Mouse (Mus musculus): Measurements from ENCODE around the gene Usp2.

The Usp2 gene

DNA sequence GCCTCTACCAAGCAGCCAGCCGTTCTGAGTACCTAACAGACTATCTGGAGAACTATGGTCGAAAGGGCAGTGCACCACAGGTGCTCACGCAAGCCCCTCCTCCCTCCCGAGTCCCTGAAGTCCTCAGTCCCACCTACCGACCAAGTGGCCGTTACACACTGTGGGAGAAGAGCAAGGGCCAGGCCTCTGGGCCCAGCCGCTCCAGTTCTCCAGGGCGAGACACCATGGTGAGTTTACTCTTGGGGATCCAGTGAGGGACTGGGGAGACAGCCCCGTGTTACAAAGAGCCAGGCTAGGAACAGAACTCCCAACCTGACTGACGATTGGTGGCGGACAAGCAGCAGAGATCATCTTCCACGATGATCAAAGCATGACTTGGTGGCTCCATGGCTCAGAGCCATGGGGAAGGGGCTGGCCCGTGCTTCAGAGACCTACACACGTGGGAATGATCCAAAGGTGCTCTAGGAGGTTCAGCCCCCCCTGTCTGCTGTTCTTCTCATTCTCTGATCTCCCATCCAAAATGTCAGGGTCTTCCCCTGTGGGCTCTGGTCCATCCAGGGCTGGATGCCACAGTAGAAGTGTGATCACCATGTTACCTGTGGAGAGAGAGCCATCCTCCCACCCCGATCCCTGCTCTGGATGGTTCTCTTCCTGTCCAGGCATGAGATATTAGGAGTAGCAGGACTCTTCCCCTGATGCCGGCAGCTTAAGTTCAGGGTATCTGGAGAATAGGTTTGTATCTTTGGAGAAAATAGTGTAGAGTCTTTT is 9.4 kb downstream of the Usp2 start:
- DNase-seq, result peak; percentile 32

DNA sequence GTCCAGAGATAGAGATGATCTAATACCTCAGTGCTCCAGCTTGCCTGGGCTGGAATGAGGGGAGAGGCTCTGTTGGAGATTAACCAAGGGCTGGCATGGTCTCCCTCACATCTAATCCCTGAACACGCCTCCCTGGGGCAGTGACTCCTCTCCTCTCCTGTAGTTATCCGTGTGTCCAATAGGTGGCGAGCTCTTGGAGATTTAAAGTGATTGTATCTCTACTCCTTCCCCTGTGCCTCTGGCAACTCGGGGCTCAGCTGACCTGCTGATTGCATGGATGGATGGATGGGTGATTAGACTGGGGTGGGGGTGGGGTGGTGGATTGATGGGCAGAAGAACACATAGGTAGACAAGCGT is 9.9 kb downstream of the Usp2 start:
- peak; percentile 70 for DNase-seq

GRCm38 (mm10) chr9:44077266-44077910 is 10.6 kb downstream of the Usp2 start:
- DNase-seq, result peak; percentile 34

- DNase-seq, result peak; percentile 17
Observed at GRCm38 (mm10) chr9:44078136-44078797, 11.4 kb downstream of the Usp2 start.

DNA sequence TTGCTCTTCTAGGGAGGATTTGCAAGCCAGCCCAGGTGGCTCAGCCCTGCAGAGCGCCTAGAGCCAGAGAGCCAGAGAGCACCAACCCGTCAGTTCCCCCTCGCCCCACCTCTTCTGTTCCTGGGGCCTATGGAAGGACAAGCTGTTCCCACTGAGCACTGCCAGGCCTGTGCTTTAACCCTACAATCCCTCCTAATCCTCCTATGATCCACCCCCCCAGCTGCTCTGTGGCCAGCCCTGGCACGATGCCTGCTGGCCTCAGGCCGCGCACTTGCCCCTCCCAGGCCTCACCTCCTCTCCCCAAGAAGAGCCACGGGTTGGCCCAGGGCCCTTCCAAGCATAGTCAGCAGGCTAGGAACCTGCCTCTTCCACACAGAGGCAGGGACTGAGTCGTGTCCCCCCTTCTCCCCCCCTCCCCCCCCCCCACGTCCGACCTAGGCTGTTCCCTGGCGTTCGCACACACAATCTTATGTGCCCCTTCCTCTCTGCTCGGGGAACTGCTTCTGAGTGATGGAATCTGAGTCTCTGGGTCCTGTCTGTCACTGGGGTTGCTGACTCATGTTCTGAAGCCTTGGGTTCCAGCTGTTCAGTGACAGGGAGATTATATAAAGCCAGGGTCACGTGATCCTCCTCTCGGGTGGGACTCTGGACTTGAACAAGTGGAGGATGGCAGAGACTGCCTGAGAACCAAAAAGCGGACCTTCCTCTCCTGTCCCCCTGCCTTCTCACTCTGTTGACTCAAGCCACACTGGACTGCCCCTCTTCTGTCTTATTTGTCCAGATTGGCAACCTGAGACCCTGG is 12.3 kb downstream of the Usp2 start:
- DNase-seq, result peak; percentile 92

GRCm38 (mm10) chr9:44079997-44080780 is 13.4 kb downstream of the Usp2 start:
- DNase-seq, result peak; percentile 29

DNA sequence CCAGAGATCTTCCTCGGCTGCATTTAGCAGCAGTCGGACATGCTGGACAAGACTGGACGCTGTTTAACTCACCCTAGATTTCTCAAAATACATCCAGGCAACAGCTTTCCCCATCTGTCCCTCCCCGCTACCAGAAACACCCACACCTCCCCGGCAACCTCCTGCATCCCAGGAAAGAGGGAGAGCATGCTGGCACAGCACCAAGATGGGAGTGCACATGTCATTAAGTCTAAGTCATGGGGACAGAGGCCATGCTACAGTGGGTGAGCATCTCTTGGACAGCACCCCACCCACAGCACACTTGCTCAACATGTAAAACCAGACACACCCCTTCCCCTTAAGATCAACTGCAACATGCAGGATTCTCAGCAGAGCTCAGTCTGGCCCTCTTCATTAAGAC is 14.1 kb downstream of the Usp2 start:
- DNase-seq, result peak; percentile 47

DNA sequence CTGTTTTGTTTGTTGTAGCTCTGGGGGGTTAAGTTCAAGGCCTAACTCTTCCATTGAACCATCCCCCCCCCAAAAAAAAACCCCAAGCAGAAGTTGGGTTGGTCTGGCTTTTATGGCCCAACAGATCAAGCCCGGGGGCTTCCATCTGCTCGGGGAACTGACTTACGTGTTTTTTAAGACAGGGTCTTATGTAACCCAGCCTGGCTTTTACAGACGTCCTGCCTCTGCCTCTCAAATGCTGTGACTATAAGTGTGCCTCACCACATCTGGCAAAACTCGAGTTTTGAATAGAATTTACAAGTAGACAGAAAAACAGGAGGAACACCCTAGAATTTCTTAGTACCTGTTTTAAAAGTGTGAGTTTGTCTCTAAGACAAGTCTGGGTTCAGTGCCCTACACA is 14.8 kb downstream of the Usp2 start:
- no peak for DNase-seq

GRCm38 (mm10) chr9:44082266-44082665 is 15.4 kb downstream of the Usp2 start:
- DNase-seq, result no peak

DNA sequence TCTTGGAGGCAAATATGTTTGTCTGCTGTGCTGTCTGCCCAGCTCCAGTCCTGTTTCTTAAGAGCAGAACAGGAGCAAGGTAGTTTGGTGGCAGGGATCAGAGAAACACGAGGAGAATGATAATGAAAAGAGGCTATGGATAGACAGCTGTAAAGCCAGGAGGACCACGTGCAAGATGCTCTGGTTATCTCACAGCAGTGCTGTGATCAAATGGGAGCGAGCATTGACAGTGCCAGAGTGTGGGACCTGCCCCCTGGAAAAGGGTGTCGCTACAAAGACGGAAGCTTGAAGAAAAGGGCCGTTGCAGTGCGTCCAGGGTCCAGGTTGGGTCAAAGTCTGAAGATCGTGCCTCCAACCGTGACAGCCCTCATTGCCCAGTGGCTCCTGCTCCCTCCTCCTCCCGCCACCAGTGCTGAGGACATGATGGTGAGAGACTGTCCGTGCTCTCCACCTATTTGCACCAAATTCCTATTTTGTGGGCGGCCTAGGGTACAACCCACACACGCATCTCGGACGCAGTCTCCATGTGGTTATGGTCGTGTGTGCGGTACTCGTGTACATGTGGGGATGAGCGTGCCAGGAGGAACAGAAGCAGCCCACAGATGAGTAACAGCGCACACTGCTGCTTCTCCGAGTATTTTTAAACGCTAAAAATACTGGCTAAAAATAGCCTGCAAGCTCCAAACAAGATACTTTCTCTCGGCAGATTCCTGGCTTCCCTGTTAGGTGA is 16.7 kb downstream of the Usp2 start:
- no peak for DNase-seq

- DNase-seq, result no peak
Observed at GRCm38 (mm10) chr9:44084236-44084635, 17.4 kb downstream of the Usp2 start.

DNA sequence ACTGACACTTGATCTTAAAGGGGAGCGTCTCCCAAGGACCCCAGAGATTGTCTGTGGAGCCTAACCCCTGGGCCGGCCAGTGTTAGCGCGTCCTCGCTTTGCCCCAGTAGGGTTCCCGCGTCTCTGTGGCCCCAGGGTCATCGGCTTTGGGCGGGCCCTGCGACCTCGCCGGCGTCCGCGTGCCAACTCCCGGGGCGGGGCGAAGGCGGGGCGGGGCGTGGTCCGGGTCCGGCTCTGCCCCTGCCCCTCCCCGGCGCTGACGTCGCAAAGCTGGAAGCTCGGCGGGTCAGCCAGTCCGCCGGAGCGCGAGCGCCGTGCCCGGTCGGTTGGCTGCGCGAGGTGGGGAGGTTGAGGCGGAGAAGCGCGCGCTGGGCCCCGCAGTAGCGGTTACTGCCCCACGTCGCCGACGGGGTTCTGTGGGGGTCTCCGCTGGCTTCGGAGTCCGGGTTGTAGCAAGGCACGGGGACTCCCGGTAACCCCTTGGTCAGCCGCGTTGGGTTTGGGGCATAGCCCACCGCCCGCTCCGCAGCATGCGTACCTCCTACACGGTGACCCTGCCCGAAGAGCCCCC is 17.9 kb downstream of the Usp2 start:
- peak; percentile 96 for DNase-seq

GRCm38 (mm10) chr9:44085276-44085675 is 18.5 kb downstream of the Usp2 start:
- no peak for DNase-seq

DNA sequence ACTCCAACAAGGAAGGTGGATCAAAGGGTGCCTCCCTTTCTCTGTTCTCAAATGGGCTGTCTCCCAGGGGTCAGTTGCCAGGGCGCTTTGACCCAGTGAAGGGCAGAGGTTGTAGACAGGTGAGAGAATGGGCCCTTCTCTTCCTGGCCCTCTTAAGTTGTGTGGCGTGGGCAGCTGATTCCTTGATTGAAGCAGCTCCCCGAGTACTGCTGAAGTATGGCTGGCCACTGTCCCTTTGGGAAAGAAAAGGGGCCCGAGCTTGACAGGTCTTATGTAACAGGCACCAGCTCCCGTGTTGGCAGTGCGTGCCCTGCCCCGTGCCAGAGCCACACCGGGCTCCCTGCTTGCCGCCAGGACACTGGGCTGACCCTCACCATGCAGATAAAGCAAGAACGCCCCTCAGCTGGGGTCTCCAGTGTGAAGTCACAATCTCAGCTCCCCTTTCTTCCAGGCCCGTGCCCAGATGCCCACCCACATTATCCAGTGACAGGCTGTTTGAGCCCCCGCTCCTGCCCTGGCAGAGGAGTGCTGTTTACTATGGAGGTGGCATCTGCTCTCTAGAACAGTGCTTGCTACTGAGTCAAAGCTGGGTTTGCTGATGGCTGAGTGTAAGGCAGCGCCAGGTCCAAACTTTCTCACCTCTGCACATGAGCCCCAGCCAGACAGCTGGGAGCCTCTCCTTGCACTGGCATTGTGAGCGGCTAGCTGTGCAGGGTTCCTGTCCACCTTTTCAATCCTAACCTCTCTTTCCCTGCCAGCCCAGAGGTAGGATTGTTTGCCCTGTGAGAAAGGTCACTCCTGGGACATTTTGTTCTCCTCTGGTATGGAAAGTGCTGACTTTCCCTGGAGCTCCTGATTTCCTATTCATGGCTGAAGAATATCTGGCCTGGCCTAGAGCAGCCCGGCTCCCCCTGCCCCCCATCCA is 19.2 kb downstream of the Usp2 start:
- DNase-seq, result peak; percentile 93

- no peak for DNase-seq
Observed at GRCm38 (mm10) chr9:44086960-44087359, 20.1 kb downstream of the Usp2 start.

GRCm38 (mm10) chr9:44087761-44088455 is 21.1 kb downstream of the Usp2 start:
- DNase-seq, result no peak

DNA sequence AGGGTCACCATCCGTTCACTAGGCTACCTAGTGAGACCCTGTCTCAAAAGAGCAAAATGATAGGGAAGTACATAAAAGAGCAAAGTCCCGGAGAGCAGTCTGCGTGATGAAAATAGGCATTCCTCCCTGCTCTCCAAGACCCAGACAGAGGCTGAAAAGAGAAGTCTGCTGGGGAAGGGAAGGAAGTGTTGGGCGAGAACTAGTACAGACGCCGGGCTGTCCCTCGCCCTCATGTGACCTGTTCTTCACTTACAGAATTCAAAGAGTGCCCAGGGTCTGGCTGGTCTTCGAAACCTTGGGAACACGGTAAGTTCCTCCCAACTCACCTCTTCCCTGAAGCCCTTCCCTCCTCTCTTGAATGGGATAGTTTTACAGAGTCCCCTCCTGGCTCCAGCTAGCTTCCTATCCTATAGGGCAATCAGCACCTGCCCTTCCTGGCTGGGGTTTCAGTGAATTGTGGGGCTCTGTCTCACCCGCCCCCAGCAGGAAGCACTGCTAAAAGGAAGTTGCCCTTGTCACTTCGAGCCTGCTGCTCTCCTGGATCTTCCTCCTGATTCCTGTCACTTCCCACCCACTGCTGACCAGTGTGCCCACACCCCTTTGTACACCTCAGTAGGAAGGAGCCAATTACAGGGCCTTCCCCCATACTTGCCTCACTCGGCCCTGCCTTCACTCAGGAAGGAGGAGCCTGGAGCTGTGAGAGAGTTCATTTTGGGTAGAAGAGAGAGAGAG is 22.2 kb downstream of the Usp2 start:
- no peak for DNase-seq

DNA sequence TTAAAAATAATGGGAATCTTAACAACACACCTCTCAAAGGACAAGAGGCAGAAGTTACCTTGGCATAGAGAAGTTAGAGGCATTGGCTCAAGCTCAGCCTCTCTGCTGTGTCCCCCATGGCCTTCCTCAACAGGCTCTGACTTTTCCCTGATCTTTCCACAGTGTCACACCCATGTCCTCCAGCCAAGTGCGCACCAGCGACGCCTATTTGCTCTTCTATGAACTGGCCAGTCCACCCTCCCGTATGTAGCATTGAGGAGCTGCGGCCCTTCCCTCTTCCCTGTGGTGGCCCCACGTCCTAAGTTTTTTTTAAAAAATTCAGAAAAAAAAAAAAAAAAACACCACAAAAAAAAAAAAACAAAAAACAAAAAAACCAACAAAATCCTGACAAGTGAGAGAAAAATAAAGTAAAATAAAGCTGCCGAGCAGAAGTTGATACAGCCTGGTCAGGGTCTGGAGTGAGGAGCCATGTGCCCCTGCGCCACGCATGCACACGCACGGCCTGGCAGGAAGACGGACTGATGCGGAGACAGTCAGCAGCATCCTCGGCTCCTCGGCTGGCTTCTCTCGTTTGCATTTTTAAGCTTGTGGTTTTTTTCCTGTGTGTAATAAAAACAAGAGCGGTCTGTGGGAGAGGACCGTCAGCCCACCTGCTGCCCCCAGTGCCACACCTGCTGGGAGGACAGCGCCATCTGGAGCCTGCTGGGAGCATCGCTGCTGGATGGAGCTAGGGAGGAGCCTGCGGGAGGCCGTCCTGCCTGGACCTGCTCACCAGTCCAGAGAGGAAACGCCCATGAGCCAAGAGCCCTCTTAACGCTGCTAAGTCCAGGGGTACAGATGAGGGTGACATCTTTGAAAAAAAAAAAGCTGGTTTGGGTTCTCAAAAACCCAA is 27.0 kb downstream of the Usp2 start:
- peak; percentile 88 for DNase-seq
